Mouse (Mus musculus) layer of hippocampus, adult 2 months (tissue): ENCODE measurements around the gene Zfp207. TPM values are rescaled to one million over a fixed set of nuclear protein-coding genes. Genes with fewer than 3 reads are reported as not detected.
A peak's percentile ranks its signal among the peaks of the same experiment; 100 is the strongest.
"Not testable (repeated sequence)": the region's sequence is repeated elsewhere in the genome, so short reads cannot be mapped to it uniquely, and the experiment has no call there.

Experiments
- DNase-seq, 2 experiments: peaks; one replicate each; pipeline ENCODE4 v3.0.0; 2022; ENCODE audit warnings: low spot score in 2 of 2
- H3K27ac ChIP-seq: fragments of 200-600 bp; 2 replicates; pipeline ENCODE4 v1.8.1; 2022
- H3K4me3 ChIP-seq: fragments of 200-600 bp; 2 replicates; pipeline ENCODE4 v1.8.1; 2022; ENCODE audit warnings: mild to moderate bottlenecking
- CTCF ChIP-seq: fragments of 200-600 bp; conservative IDR thresholded peaks from 2 replicates; pipeline ENCODE4 v1.8.1; 2022; ENCODE audit warnings: antibody characterized with exemption, mild to moderate bottlenecking, moderate library complexity
- total RNA-seq, 2 experiments: library from RNA; stranded (reverse); gene quantifications; 2 replicates each; pipeline ENCODE4 v1.2.3; 2021

The Zfp207 gene
- total RNA-seq, 2 experiments from 2014 or later = 151 to 152 TPM

- Histone ChIP-seq H3K27ac (peak overlapping the region; percentile 96), H3K4me3 (peak overlapping the region; percentile 97)
- DNase-seq = no peak
- no peak for TF ChIP-seq CTCF
Measured at GRCm38 (mm10) chr11:80383626-80384046, 557 bp downstream of the Zfp207 start.

DNA sequence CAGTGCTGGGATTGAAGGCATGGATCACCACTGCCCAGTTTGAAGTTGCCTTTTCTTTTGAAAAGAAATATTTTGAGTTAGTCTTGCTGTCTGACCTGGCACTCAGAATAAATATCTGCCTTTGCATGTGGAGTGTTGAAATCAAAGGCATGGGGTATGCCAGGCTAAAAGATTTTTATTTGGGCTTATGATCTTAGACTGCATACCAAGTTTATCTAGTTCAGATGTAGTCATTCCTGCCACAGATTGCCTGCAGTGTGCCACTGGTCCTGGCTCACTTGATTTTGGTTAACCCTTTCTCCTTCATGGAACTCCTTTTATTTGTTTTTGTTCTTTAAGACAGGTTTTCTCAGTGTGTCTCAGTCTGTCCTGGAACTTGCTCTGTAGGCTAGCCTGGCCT, 1.4 kb downstream of the Zfp207 start:
- peak overlapping the region; percentile 97 for H3K4me3 ChIP-seq
- no peak for DNase-seq
- no peak overlapping the region; the same call in 1 of the 2 replicates for H3K27ac ChIP-seq
- no peak for TF ChIP-seq CTCF

- Histone ChIP-seq H3K27ac (no peak overlapping the region; the same call in 1 of the 2 replicates), H3K4me3 (peak overlapping the region; percentile 97)
- DNase-seq = no peak
- TF ChIP-seq CTCF = no peak
Measured at GRCm38 (mm10) chr11:80385055-80385454, 2.0 kb downstream of the Zfp207 start.

DNA sequence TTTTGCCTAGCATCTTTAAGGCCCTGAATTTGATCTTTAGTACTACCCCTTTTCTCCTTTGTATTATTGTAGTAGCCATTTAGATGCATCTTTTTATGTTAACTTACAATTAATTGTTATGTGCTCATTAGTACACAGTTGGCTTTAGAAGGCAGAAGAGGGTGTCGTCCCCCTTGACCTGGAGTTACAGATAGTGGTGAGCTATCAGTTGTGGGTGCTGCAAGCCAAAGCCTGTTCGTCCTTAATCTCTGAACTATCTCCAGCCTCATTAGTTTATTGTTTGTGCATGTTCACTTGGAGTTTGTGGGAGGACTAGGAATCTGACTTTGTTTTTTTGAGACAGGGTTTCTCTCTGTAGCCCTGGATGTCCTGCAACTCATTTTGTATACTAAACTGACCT, 3.7 kb downstream of the Zfp207 start:
- H3K27ac ChIP-seq = no peak overlapping the region
- peak overlapping the region; percentile 97; the same call in 1 of the 2 replicates for H3K4me3 ChIP-seq
- TF ChIP-seq CTCF = no peak
- no peak for DNase-seq

DNA sequence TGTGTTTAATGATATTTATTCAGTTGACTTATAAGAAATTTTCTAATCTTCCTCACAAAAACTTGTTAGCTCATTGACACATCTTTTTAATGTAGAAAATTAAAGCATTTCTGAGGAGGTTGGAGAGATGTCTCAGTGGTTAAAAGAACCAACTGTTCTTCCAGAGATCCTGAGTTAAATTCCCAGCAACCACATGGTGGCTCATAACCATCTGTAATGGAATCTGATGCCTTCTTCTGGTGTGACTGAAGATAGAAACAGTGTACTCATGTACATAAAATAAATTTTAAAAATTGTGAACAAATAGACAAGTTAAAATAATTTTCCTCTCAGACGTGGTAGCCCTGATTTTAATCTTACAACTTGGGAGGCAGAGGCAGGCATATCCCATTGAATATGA, 6.8 kb downstream of the Zfp207 start:
- peak; percentile 24 to 35 for DNase-seq
- Histone ChIP-seq H3K27ac (peak overlapping the region; percentile 28; the same call in 1 of the 2 replicates), H3K4me3 (no peak overlapping the region)
- TF ChIP-seq CTCF = no peak

GRCm38 (mm10) chr11:80391407-80392120, 8.5 kb downstream of the Zfp207 start:
- Histone ChIP-seq H3K27ac (no peak overlapping the region), H3K4me3 (no peak overlapping the region)
- TF ChIP-seq CTCF = no peak
- no peak for DNase-seq

- no peak for DNase-seq
- TF ChIP-seq CTCF = no peak
- Histone ChIP-seq H3K27ac (no peak overlapping the region), H3K4me3 (no peak overlapping the region)
Measured at GRCm38 (mm10) chr11:80395930-80396329, 12.9 kb downstream of the Zfp207 start.

- no peak for DNase-seq
- no peak for TF ChIP-seq CTCF
- Histone ChIP-seq H3K27ac (no peak overlapping the region), H3K4me3 (no peak overlapping the region)
Measured at GRCm38 (mm10) chr11:80396617-80397016, 13.5 kb downstream of the Zfp207 start.

DNA sequence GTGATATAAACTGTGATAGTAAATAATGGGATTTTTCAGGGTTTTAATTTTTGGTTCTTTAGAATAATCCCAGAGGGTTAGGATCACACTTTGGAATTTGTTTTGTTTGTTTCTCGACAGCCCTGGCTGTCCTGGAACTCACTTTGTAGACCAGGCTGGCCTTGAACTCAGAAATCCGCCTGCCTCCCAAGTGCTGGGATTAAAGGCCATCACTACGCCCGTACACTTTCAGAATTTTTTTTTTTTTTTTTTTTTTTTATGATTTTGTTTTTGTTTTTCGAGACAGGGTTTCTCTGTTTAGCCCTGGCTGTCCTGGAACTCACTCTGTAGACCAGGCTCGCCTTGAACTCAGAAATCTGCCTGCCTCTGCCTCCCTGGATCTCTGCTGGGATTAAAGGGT, 24.8 kb downstream of the Zfp207 start:
- DNase-seq, H3K4me3 ChIP-seq, H3K27ac ChIP-seq: not testable (repeated sequence)

DNA sequence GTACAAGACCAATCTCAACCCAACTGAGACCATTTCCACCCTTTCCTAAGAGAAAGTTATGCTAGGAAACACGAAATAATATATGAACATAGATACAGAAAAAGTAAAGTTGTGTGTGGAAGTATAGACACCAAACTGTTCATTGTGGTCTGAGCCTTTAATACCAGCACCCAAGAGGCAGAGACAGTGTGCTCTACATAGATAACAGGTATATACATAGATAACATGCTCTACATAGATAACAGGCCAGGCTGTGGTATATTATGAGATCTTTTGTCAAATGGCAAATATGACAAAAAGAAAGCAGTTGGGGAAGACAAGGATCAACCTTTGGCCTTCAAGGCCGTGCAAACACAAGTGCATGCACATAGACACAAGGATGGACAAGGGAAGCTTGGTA, 27.3 kb downstream of the Zfp207 start:
- DNase-seq = no peak
- no peak overlapping the region for H3K27ac ChIP-seq
- no peak overlapping the region for H3K4me3 ChIP-seq
- no peak for TF ChIP-seq CTCF

DNA sequence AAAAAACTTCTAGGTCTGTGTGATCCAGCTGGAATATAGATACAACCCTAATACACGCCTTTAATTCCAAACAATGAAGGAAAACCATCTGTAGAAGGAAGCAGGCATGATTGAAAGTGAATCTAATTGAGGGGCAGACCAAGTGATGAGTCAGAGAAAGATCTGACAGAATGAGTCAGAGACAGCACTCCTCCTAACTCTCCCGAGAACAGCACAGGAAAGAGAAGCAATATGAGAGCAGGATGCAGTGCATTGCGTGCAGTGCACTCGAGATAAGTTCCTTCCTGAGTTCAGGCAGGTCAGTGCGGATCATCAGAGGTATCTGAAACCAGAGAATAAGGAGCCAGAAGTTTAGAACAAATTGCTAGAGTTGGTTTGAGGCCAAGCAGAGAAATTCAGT, 34.0 kb downstream of the Zfp207 start:
- DNase-seq = peak in 1 of 2 experiments; percentile 21

GRCm38 (mm10) chr11:80419743-80420142, 36.7 kb downstream of the Zfp207 start:
- no peak for DNase-seq
- H3K27ac ChIP-seq = no peak overlapping the region
- H3K4me3 ChIP-seq = no peak overlapping the region
- TF ChIP-seq CTCF = no peak

More for the DNA sequence above, 34.0 kb downstream of the Zfp207 start:
- H3K27ac ChIP-seq = no peak overlapping the region
- no peak for TF ChIP-seq CTCF
- H3K4me3 ChIP-seq = no peak overlapping the region

DNA sequence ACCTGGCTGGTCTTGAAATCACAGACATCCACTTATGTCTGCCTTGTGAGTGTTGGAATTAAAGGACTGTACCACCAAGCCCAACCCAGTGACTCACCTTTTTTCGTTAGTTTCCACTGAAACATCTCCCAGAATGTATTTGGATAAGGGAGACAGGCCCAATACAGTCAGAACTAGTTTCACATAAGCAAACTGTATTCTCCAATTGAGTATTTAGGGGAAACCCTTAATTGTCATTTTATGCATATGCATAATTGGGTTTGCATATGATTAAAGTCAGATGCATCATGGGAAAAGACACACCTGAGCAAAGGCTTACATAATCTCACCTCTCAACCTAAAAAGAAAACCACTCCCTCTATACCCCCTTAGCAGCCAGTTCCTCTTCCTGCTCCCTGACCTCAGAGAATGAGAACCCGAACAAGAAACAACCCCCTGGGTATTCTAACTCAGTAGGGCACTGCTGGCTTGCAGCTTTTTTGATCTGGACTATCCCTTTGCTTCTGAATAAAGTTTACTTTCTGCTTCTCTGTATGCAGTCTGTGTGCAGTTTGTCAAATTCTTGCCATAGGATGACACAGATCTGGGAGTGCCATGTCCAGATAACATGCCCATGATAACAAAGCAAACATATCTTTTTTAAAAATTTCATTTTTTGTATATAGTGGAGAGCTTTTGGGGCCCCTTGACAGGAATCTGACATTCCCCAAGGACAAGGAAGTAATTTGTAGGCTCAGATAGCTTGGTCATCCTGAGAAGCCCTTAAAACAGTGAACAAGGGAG, 37.3 kb downstream of the Zfp207 start:
- no peak for DNase-seq
- no peak overlapping the region for H3K4me3 ChIP-seq
- no peak for TF ChIP-seq CTCF
- no peak overlapping the region for H3K27ac ChIP-seq
